Mouse (Mus musculus) ES-Bruce4 (cell line): ENCODE measurements at regions not wholly inside any gene's neighbourhood (a gene's known extent, or its start where the extent isn't known, plus 50 kb on each side); places are given as distances from the start of the nearest gene placed in this dataset.

Experiments
- CTCF ChIP-seq: IDR thresholded peaks from one replicate; pipeline ENCODE4 v1.8.1; 2011; ENCODE audit warnings: low read depth, low read length
- POLR2A ChIP-seq: IDR thresholded peaks from one replicate; pipeline ENCODE4 v1.8.1; 2011; ENCODE audit warnings: low read length; ENCODE audit not compliant: insufficient read depth

DNA sequence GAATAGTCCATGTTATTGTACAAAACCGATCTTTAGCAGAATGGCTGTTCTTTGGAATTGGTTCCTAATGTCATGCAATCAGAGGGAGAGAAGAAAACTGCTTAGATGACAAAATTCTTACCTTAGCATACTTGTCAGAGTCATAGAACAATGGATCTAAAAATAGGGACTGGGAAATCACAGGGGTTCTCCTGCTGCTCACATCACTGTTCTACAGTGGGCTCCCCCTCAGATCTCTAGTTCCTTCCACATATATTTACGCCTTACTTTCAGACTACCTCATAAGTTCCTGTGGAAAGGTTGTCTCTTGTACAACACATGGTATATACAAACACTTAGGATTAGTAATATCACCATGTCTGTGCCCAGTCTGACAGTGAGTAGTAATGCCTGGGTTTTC lies 495.9 kb upstream of the Gm10131 start:
- TF ChIP-seq POLR2A, result no peak
- TF ChIP-seq CTCF, result no peak
